Mouse (Mus musculus) limb, embryonic 10.5 days (tissue): ENCODE data around the gene Odr4. TPM values are rescaled to one million over a fixed set of nuclear protein-coding genes. Genes with fewer than 3 reads are reported as not detected.

Experiments used
- DNase-seq: peaks from one replicate; pipeline ENCODE4 v3.0.0-alpha.2; 2017; ENCODE audit warnings: low spot score
- H3K27ac ChIP-seq: fragments of 300-500 bp; sonication (generic); 2 replicates; pipeline ENCODE4 v1.5.1; 2016; ENCODE audit warnings: mild to moderate bottlenecking
- H3K27me3 ChIP-seq: fragments of 300-500 bp; sonication (generic); 2 replicates; pipeline ENCODE4 v1.6.1; 2016; ENCODE audit warnings: low read depth, mild to moderate bottlenecking; ENCODE audit not compliant: poor library complexity, severe bottlenecking
- H3K36me3 ChIP-seq: fragments of 300-500 bp; sonication (generic); 2 replicates; pipeline ENCODE4 v1.6.1; 2016; ENCODE audit warnings: mild to moderate bottlenecking, moderate library complexity
- H3K4me1 ChIP-seq: fragments of 300-500 bp; sonication (generic); 2 replicates; pipeline ENCODE4 v1.6.1; 2016
- H3K4me3 ChIP-seq: fragments of 300-500 bp; sonication (generic); 2 replicates; pipeline ENCODE4 v1.5.1; 2016; ENCODE audit warnings: mild to moderate bottlenecking, moderate library complexity
- H3K9me3 ChIP-seq: fragments of 300-500 bp; sonication (generic); replicated peaks from 2 replicates; pipeline ENCODE4 v1.6.1; 2016; ENCODE audit warnings: mild to moderate bottlenecking
- WGBS: fragments of 180-500 bp; shearing (Covaris S2); methylation state at CpG from one replicate; pipeline ENCODE4 v1.1.7; 2016; 5-methylcytosine and 5-hydroxymethylcytosine counted together
- polyA plus RNA-seq: library from polyadenylated mRNA; unstranded; fragments of >200 nt; fragmentation: Nextera tagmentation; extraction: Ambion mirVana; gene quantifications from 2 replicates; pipeline ENCODE4 v1.2.1, GENCODE M21; 2016

The Odr4 gene
- polyA plus RNA-seq: 22.1 and 26.0 TPM in 2 replicates

DNA sequence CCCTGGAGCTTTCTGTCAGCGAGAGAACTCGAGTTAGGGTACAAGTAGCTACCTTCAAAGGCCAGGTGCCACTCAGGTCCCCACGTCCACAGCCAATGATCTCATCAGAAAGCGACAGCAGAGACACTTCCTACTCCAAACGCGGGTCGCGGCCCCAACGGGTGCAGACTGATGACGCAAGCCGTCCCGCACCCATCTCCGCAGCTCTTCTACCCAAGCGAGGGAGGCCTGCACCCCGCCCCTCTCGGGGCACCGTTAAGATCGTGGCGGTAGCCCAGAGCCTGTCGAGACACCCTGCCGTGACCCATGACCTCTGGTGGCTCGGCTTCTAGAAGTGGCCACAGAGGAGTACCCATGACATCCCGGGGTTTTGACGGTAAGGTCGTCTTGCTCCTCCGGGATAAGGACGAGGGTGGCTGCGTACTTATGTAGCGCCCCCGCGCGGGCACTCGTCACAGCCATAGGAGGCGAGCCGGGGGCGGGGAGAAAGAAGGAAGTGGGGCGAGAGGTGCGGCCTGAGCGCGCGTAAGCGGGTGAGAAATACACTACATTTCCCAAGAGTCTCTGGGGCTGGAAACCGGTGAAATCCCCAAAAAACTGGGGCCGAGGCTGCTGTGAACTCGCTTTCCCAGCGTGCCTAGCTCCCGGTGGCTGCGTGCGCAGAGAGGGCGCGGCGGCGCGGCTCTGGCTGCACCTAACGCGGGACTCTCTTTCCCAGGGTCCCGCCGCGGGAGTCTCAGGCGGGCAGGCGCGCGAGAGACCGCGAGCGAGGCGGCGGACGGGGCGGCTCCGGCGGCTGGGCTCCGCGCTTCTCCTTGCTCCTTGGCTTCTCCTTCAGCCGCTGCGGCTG is at the start of gene Odr4, which contains the start of gene Tpr:
Gene Odr4 (minus strand): TSS at position 443 of the 850 bp plus-strand sequence.
Gene Tpr (plus strand): TSS at position 201 of the 850 bp plus-strand sequence.
- under 1% methylated on average over 76 of the region's 76 CpGs for WGBS
- H3K4me1 ChIP-seq: peaks cover 9% of the 10 kb centered on the region
- H3K27me3 ChIP-seq: no peaks in the 10 kb centered on the region
- H3K36me3 ChIP-seq: peaks cover 48% of the 10 kb centered on the region
- H3K4me3 ChIP-seq: peak within 1 kb of the TSS; percentile 82
- H3K9me3 ChIP-seq: no peaks in the 10 kb centered on the region
- peak within 1 kb of the TSS; percentile 93 for H3K27ac ChIP-seq
- peak; percentile 97 for DNase-seq

DNA sequence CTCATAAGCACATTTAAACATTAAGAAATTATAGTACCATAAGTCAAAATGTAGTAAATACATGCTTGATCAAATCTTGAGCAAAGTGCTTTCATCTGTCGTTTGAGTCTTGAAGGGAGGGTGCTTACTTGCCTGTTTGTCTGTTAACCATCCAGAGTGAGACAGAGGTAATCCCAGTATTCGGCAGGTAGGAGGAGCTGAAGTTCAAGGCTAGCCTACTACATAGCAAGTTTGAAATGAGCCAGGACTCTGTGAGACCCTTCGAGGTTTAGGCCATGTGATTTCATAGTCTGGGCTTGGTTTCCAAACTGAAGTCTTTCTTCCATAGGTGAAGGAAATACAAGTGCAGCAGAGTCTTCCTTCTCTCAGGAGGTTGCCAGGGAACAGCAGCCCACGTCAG is 48.9 kb upstream of the Odr4 start:
- 79% methylated on average over 4 of the region's 4 CpGs for WGBS
- no peak overlapping the region for H3K27ac ChIP-seq
- no peaks in the 10 kb centered on the region for H3K9me3 ChIP-seq
- no peaks in the 10 kb centered on the region for H3K27me3 ChIP-seq
- H3K4me3 ChIP-seq: no peak overlapping the region
- H3K4me1 ChIP-seq: no peaks in the 10 kb centered on the region
- no peak for DNase-seq
- H3K36me3 ChIP-seq: peaks cover 99% of the 10 kb centered on the region

DNA sequence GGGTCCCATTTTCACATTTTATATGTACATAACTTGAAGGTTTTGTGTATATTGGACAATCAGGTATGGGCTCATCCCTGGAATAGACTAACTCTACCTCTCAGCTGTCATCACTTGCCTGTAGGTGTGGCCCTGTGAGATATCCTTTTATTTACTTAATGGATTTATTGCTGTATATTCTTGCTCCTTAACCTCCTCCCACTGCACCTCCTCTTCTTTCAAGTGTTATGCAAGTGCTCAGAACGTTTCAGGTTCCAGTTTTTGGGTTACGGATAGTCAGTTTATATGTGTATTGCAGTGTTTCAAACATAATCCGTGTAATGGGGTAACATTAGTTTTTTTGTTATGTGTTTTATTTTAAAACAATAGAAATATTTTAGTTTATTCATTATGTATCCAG is 45.8 kb upstream of the Odr4 start:
- H3K27me3 ChIP-seq: no peaks in the 10 kb centered on the region
- no peaks in the 10 kb centered on the region for H3K9me3 ChIP-seq
- H3K4me3 ChIP-seq: no peak overlapping the region
- no peak for DNase-seq
- 95% methylated on average over 3 of the region's 3 CpGs for WGBS
- H3K27ac ChIP-seq: no peak overlapping the region
- H3K4me1 ChIP-seq: no peaks in the 10 kb centered on the region
- H3K36me3 ChIP-seq: peaks cover 99% of the 10 kb centered on the region

DNA sequence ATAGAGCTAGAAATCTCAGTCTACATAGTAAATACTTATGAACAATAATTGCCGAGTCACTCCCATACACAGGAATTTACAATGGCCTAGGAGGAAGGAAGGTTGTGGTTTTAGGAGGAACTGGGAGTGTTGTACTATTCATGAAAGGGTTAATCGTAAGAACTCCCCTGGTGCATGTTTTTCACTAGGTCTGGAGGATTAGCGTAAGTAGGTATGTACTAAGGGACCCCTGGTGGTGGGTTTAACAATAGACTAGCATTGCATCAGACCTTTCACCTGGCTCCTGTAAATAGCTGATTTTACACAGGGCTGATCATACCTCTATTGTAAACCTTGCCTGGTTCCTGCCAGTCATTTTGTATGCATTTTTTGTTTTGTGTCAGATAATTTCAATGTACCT is 33.3 kb upstream of the Odr4 start:
- no peaks in the 10 kb centered on the region for H3K4me1 ChIP-seq
- WGBS: 64% methylated on average over 3 of the region's 3 CpGs
- H3K27me3 ChIP-seq: no peaks in the 10 kb centered on the region
- H3K36me3 ChIP-seq: peaks cover 99% of the 10 kb centered on the region
- H3K9me3 ChIP-seq: no peaks in the 10 kb centered on the region
- DNase-seq: no peak
- no peak overlapping the region for H3K27ac ChIP-seq
- H3K4me3 ChIP-seq: no peak overlapping the region

DNA sequence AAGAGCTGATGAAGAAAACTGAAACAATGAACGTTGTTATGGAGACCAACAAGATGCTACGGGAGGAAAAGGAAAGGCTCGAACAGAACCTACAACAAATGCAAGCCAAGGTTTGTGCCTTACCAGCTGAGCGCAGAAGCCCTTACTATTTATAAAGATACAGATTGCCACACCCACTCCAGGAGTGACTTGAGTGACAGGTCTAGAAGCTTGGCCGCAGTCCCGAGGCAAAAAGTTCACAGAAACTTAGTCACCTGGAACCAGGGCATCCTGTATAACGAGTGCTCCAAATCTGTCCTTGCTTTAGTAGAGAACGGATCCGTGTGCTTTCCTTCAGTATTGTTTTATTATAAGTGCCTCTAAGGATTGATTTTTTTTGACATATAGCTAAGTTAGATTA is 32.8 kb upstream of the Odr4 start:
- Histone ChIP-seq H3K4me1 (no peaks in the 10 kb centered on the region), H3K9me3 (no peaks in the 10 kb centered on the region), H3K27ac (no peak overlapping the region), H3K27me3 (no peaks in the 10 kb centered on the region), H3K4me3 (no peak overlapping the region), H3K36me3 (peaks cover 98% of the 10 kb centered on the region)
- no peak for DNase-seq
- 94% methylated on average over 9 of the region's 9 CpGs for WGBS

DNA sequence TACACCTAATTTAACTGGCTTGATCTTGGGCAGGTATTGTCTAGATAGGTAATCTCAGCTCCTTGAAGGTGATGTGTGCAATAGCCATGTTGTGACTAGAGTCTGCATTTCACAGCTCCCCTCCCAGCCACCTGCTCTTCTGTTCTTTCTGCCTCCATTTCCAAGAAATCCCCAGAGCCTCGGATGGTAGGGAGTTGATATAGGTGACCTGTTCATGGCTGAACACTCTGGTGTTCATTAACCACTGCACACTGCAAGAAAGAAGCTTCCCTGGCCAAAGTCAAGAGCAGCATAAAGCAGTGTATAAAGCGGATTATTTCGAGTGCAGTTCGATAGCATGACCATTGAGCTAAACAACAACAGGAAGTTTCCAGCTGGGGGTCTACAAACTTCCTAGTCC is 25.5 kb upstream of the Odr4 start:
- no peak for DNase-seq
- no peak overlapping the region for H3K27ac ChIP-seq
- 97% methylated on average over 4 of the region's 4 CpGs for WGBS

DNA sequence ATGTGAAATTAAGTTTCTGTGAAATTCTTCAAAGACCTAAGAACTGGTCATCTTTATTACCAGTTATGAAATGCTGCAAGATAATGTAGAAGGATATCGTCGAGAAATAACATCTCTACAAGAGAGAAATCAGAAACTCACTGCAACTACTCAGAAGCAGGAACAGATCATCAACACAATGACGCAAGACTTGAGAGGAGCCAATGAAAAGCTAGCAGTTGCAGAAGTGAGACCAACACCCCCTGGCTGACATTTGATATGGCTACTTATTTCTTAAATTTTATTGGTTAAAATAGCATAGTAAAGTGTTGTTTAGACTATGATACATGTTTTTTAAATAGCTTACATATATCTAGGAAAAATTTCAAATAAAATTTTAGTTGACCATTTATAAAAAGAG is 23.1 kb upstream of the Odr4 start:
- H3K4me1 ChIP-seq: no peaks in the 10 kb centered on the region

More for the DNA sequence above, 25.5 kb upstream of the Odr4 start:
- Histone ChIP-seq H3K36me3 (peaks cover 98% of the 10 kb centered on the region), H3K4me1 (no peaks in the 10 kb centered on the region), H3K27me3 (no peaks in the 10 kb centered on the region), H3K4me3 (no peak overlapping the region), H3K9me3 (no peaks in the 10 kb centered on the region)

DNA sequence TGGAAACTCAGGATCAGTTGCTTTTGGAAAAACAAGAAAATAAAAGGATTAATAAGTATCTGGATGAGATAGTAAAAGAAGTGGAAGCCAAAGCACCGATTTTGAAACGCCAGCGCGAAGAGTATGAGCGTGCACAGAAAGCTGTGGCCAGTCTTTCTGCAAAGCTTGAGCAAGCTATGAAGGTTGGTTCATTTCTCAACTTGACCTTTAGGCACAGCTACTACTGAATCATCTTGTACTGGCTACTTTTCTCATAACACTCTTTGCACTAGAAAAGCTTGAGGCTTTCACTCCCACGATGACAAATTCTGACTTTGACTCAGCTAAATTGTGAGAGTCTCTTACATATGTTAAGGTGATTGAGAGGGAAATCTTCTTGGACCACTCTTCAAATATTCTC is 17.1 kb upstream of the Odr4 start:
- Histone ChIP-seq H3K4me1 (no peaks in the 10 kb centered on the region), H3K36me3 (peaks cover 99% of the 10 kb centered on the region), H3K27me3 (no peaks in the 10 kb centered on the region), H3K4me3 (no peak overlapping the region), H3K9me3 (no peaks in the 10 kb centered on the region), H3K27ac (no peak overlapping the region)
- WGBS: 97% methylated on average over 6 of the region's 6 CpGs
- no peak for DNase-seq

More for the DNA sequence above, 23.1 kb upstream of the Odr4 start:
- 91% methylated on average over 3 of the region's 3 CpGs for WGBS
- Histone ChIP-seq H3K36me3 (peaks cover 96% of the 10 kb centered on the region), H3K9me3 (no peaks in the 10 kb centered on the region), H3K27me3 (no peaks in the 10 kb centered on the region), H3K27ac (no peak overlapping the region), H3K4me3 (no peak overlapping the region)
- DNase-seq: no peak

DNA sequence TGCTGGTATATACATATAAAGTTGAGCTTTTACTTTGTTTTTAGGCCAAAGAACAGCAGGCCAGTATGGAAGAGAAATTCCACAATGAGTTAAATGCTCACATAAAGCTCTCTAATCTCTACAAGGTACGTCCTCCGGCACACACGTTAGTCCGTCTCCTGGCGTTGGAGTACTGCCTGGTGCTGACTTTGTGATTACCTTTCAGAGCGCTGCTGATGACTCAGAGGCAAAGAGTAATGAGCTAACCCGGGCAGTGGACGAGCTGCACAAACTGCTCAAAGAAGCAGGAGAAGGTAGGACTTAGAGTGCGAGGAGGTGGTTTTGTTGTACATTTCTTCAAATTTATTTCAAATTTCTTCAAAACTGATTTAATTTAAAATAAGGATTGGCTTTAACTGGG is 14.4 kb upstream of the Odr4 start:
- DNase-seq: no peak
- Histone ChIP-seq H3K36me3 (peaks cover 98% of the 10 kb centered on the region), H3K27ac (no peak overlapping the region), H3K4me3 (no peak overlapping the region), H3K9me3 (no peaks in the 10 kb centered on the region), H3K4me1 (no peaks in the 10 kb centered on the region), H3K27me3 (no peaks in the 10 kb centered on the region)
- WGBS: 92% methylated on average over 9 of the region's 9 CpGs

DNA sequence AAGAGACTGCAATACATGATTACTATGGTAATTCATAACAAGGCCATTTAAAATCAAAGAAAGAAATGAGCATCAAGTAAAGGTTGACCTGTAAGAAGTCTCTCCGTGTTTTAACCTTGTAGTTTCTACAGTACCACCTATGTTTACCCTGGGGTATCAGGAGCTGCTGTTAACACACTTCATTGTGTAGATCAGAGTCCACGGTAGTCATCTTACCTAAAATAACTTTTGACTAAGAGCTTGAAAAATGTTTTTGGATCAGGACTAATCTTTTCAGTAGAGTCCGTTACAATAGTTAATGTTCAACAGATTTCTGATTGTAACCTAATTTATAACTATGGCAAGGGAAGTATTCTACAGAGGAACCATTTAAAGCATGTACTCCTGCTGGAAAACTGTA is 11.7 kb upstream of the Odr4 start:
- Histone ChIP-seq H3K9me3 (no peaks in the 10 kb centered on the region), H3K36me3 (peaks cover 98% of the 10 kb centered on the region), H3K27me3 (no peaks in the 10 kb centered on the region), H3K27ac (no peak overlapping the region), H3K4me1 (no peaks in the 10 kb centered on the region), H3K4me3 (no peak overlapping the region)
- WGBS: 95% methylated on average over 3 of the region's 3 CpGs
- no peak for DNase-seq

DNA sequence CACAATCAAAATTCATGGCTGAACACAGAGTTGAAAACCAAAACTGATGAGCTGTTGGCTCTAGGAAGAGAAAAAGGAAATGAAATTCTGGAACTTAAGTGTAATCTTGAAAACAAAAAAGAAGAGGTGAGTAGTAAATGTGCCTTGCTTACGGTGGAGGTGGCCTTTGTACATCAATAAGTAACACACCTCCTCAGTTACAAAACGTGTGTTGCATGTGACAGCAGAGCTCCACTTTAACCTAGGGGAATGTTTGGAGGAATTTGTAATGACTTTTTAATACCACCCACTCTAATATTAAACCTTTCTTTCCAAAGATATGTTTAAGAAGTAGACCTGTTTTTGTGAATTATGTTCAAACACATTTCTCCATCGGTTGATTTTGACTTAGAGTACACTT is 11.0 kb upstream of the Odr4 start:
- DNase-seq: no peak
- Histone ChIP-seq H3K9me3 (no peaks in the 10 kb centered on the region), H3K36me3 (peaks cover 98% of the 10 kb centered on the region), H3K4me3 (no peak overlapping the region), H3K27me3 (no peaks in the 10 kb centered on the region), H3K27ac (no peak overlapping the region), H3K4me1 (no peaks in the 10 kb centered on the region)
- WGBS: 91% methylated on average over 3 of the region's 3 CpGs

DNA sequence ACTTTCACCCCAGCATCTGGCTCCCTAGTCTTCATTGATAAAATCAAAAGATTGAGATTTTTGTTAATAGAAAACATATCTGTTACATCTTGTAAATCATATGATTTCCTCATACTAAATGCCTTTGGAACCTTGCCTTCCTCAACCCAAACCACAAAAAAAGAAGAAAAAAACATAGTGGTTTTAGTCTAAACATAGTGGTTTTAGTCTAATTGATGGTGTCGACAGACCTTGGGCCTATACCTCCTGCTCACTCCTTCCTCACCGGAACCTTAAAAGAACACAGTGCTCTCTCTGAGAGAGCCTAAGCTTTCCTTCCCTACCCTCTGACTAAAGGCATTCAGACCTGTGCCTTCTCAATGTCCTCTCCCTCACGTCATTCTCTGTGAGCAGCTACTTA is 3.1 kb upstream of the Odr4 start:
- WGBS: 91% methylated on average over 3 of the region's 3 CpGs
- DNase-seq: no peak
- H3K27me3 ChIP-seq: no peaks in the 10 kb centered on the region
- no peak overlapping the region for H3K27ac ChIP-seq
- no peak overlapping the region for H3K4me3 ChIP-seq
- H3K9me3 ChIP-seq: no peaks in the 10 kb centered on the region
- H3K4me1 ChIP-seq: peaks cover 9% of the 10 kb centered on the region
- H3K36me3 ChIP-seq: peaks cover 61% of the 10 kb centered on the region

DNA sequence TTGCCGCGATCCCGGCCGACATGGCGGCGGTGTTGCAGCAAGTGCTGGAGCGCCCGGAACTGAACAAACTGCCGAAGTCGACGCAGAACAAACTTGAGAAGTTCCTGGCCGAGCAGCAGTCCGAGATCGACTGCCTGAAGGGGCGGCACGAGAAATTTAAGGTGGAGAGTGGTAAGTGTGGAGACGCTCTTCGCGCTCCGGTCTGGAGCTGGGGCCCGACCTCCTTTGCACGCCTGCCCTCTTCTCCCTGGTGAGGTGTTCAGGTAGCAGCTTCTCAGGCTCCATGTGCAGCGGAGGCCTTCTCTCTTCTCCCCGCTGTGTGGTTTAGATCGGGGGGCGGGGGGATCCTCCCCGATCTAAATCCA is 590 bp upstream of the Odr4 start:
- H3K4me3 ChIP-seq: peak overlapping the region; percentile 82
- no peaks in the 10 kb centered on the region for H3K27me3 ChIP-seq
- H3K9me3 ChIP-seq: no peaks in the 10 kb centered on the region
- H3K27ac ChIP-seq: peak overlapping the region; percentile 93
- no peak for DNase-seq
- 0% methylated on average over 27 of the region's 27 CpGs for WGBS
- peaks cover 9% of the 10 kb centered on the region for H3K4me1 ChIP-seq
- H3K36me3 ChIP-seq: peaks cover 48% of the 10 kb centered on the region
